Mouse (Mus musculus) spleen, postnatal 36 days (tissue): ENCODE results near the gene Slc12a9.
"Not testable (repeated sequence)": the region's sequence is repeated elsewhere in the genome, so short reads cannot be mapped to it uniquely, and the experiment has no call there.

Experiments
- DNase-seq, 2 experiments: peaks; one replicate each; pipeline ENCODE4 v3.0.0; 2022; ENCODE audit warnings: low spot score in 2 of 2, mixed read lengths in 1 of 2

Slc12a9 gene

GRCm38 (mm10) chr5:137287953-137288743 is 45.2 kb downstream of the Slc12a9 start:
- no peak for DNase-seq

DNA sequence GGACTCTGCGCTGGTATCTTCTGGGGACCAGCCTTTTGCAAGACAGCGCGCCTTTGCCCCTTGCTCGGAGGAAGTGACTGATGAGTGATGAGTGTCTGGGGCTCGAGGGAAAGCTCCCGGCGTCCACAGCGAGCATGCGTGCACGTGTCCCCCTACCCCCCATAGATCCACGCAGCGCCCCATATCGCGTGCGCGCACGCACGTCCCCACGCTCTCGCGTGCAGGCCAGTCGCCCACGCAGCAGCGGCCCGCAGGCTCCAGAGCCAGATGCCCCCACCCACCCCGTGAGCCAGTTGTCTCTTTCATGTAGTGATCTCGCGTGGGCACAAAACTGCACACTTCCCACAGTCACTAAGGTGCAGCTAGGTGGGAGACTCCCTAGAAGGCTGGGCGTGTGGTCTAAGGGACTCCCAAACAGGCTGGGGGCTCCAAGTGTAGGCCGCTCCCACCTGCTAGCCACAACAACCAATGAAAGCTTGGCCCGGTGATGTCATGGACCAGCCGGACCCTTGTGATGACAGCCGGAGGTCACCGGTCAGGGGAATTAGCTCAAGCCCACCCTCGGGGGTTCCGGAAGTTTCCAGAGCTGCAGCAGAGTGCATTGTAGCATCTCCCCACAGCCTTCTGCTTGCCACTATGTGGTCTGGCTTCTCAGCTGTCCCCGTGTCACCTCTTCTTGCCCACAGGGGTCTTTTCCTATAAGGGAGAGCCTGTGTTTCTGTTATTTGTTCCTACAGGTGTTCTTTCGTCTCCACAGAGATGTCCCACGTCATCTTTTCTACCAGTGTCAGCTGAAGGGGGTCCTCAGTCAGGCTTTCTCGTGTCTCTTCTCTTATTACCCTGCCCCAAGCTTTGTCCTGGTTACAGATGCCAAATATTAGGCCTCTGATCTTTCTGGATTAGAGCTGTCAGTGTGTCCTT is 46.1 kb downstream of the Slc12a9 start, which contains the start of gene Ache:
Gene Ache, plus strand, starts transcription at position 488 of the 921 bp plus-strand sequence.
- no peak for DNase-seq

DNA sequence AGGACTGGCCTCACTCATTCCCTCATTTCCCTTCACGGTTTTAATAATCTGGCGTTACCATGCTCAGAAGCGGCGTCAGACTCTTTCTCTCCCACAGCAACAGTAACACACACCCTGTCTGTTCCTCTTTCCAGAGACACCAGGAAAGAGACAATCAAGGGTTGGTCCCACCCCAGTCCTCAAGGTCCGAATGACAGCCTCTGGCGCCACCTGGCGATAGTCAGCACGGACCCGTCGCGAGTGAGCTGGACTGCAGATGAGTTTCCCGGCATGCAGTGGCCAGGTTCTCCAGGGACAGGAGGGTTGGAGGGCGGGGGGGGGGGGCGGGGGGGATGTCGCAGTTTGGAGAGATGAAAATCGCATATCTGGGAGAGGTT is 46.8 kb downstream of the Slc12a9 start:
- DNase-seq, result peak; percentile 81 to 88

DNA sequence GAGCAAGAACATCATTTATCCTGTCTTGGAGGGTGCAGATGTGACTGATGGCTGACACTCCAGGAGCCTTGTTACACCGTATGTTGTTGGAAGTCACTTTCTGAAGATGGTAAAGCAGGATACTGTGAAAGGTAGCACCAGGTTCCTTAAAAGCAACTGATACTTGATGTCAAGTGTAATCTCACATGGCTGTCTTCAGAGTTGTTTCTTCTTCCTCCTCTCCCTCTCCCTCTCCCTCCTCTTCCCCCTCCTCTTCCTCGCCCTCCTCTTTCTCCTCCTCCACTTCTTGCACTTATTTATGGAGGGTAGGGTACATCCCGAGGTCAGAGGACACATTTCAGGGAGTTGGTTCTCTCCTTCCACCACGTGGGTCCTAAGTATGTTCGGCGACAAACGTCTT is 47.4 kb downstream of the Slc12a9 start:
- DNase-seq, result no peak

GRCm38 (mm10) chr5:137285045-137285444 is 48.4 kb downstream of the Slc12a9 start:
- DNase-seq, result no peak

DNA sequence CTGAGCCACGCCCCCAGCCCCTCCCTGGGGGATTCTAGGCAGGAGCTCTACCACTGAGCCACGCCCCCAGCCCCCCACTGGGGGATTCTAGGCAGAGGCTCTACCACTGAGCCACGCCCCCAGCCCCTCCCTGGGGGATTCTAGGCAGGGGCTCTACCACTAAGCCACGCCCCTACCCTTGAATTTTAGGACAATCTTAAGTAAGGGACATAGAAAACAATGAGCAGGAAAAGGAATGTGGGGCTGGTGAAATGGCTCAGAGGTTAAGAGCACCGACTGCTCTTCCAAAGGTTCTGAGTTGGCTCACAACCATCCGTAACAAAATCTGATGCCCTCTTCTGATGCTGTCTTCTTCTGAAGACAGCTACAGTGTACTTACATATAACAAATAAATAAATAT is 49.0 kb downstream of the Slc12a9 start:
- DNase-seq, result not testable (repeated sequence)

DNA sequence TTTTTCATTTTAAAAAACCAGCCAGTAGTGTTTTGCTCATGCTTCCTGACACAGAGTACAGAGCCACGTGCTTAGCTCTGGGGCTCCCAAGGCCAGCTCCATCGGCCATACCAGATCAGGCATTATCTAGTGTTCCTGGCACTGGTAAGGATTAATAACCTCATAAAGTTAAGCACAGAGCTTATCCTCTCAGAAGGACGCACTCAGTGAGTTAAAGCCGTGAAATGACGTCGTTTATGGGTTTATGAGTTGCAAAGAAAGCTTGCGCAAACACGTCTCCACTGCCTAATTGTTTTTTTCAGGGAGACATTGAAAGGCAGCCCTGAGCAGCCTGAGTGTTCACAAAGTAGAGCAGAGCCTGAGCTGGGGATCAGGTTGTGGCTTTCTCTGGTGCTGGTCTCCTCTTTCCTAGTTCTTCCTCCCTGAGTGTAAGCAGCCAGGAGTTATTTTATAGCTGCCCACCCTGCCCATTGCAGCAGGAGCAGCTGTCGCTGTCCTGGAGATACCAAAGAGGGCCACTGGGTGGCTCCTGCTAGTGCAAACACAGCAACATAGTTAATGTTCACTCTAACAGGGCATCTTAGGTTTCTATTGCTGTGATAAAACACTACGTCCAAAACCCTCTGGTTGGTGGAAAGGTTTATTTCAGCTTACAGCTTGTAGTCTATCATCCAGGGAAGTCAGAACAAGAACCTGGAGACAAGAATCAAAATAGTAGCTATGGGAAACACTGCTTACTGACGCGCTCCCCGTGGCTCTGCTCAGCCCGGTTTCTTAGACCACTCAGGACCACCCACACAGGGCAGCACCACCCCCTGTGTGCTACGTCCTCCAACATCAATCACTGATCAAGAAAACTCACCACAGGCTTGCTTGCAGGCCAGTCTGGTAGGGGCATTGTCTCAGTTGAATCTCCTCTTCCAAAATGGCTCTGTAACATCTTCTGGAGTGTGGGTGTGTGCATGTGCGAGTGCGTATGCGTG is 55.7 kb downstream of the Slc12a9 start:
- no peak for DNase-seq

DNA sequence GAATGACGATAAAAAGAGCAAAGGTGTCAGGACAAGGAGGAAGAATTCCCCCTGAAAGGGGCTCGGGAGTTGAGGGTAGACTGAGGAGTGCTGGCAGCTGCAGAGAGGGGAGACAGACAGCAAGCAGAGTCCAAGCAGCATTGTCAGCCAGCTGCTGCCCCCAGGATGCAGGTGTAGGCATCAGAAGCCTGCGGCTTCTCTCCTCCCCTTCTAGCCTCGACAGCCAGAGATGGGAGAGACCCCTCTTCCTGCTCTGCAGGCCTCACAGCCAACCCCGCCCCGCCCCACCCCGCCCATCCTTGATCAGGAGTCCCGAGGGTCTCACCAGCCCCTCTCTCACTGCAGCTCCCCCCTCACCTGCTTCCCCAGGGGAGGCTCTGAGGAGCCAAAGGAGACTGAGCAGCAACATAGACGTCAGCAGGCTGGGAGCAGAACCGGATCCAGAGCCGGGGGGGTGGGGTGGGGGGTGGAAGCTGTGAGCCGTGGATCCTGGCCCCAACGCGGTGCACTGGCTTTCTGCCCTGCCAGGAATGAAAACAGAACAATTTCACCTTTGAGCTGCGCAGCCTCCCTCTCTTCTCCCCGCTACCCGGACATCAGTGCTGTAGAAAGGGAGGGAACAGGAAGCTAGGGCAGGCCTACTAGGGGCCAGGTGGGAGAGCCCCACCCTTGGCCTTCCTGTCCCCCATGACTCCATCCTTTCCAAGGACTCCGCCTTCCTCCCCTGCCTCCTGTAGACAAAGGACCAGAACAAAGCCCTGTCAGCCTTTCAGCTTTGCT is 65.1 kb downstream of the Slc12a9 start:
- DNase-seq, result peak in 1 of 2 experiments; percentile 55

GRCm38 (mm10) chr5:137264787-137265186 is 68.6 kb downstream of the Slc12a9 start:
- DNase-seq, result no peak
